Mouse (Mus musculus) myocyte (in vitro differentiated cells): Measurements from ENCODE around the gene Rsph9. TPM values are rescaled to one million over a fixed set of nuclear protein-coding genes. Genes with fewer than 3 reads are reported as not detected.

ENCODE experiments used
- H3K27me3 ChIP-seq: one replicate; pipeline ENCODE4 v1.6.1; 2011; ENCODE audit not compliant: control insufficient read depth, insufficient read depth, insufficient read length
- H3K36me3 ChIP-seq: one replicate; pipeline ENCODE4 v1.6.1; 2011; ENCODE audit not compliant: control insufficient read depth, insufficient read depth
- H3K4me2 ChIP-seq: one replicate; pipeline ENCODE4 v1.6.1; 2011; ENCODE audit warnings: low read depth, control low read depth
- H3K4me3 ChIP-seq: one replicate; pipeline ENCODE4 v1.5.1; 2011; ENCODE audit warnings: mild to moderate bottlenecking, control low read depth, moderate library complexity
- H3K79me2 ChIP-seq: one replicate; pipeline ENCODE4 v1.6.1; 2011; ENCODE audit not compliant: control insufficient read depth, insufficient read depth
- H3ac ChIP-seq: one replicate; pipeline ENCODE4 v1.6.1; 2011; ENCODE audit not compliant: control insufficient read depth, insufficient read length
- CEBPB ChIP-seq: IDR thresholded peaks from 2 replicates; pipeline ENCODE4 v1.6.1; 2011; ENCODE audit warnings: mild to moderate bottlenecking, moderate library complexity; ENCODE audit not compliant: poor library complexity, insufficient read depth, severe bottlenecking
- E2F4 ChIP-seq: IDR thresholded peaks from one replicate; pipeline ENCODE4 v1.6.1; 2011; ENCODE audit warnings: mild to moderate bottlenecking, control low read depth, moderate library complexity; ENCODE audit not compliant: insufficient read depth
- MAX ChIP-seq: IDR thresholded peaks from one replicate; pipeline ENCODE4 v1.6.1; 2011; ENCODE audit warnings: low read depth, mild to moderate bottlenecking, control low read depth
- MYOD1 ChIP-seq, 3 experiments: IDR thresholded peaks; one replicate each; pipeline ENCODE4 v1.6.1; 2011; ENCODE audit warnings: control low read depth in 2 of 3, low read depth in 2 of 3, mild to moderate bottlenecking in 2 of 3, moderate library complexity in 1 of 3; ENCODE audit not compliant: insufficient read length in 2 of 3, control insufficient read depth in 1 of 3
- MYOG ChIP-seq, 3 experiments: IDR thresholded peaks; one replicate each; pipeline ENCODE4 v1.6.1; 2011; ENCODE audit warnings: control low read depth in 2 of 3, low read depth in 2 of 3, mild to moderate bottlenecking in 2 of 3; ENCODE audit not compliant: insufficient read length in 2 of 3, control insufficient read depth in 1 of 3, insufficient read depth in 1 of 3
- POLR2A ChIP-seq: IDR thresholded peaks from one replicate; pipeline ENCODE4 v1.6.1; 2011; ENCODE audit warnings: low read depth, mild to moderate bottlenecking, control low read depth, moderate library complexity; ENCODE audit not compliant: insufficient read length
- POLR2AphosphoS2 ChIP-seq: IDR thresholded peaks from one replicate; pipeline ENCODE4 v1.6.1; 2011; ENCODE audit warnings: low read depth, control low read depth; ENCODE audit not compliant: insufficient read length
- REST ChIP-seq: IDR thresholded peaks from one replicate; pipeline ENCODE4 v1.6.1; 2011; ENCODE audit warnings: mild to moderate bottlenecking, control low read depth, moderate library complexity; ENCODE audit not compliant: insufficient read depth, insufficient read length
- SRF ChIP-seq: IDR thresholded peaks from one replicate; pipeline ENCODE4 v1.6.1; 2011; ENCODE audit warnings: low read depth; ENCODE audit not compliant: control insufficient read depth, insufficient read length
- TCF12 ChIP-seq: IDR thresholded peaks from one replicate; pipeline ENCODE4 v1.6.1; 2011; ENCODE audit warnings: mild to moderate bottlenecking, control low read depth; ENCODE audit not compliant: poor library complexity, insufficient read depth, severe bottlenecking
- TCF3 ChIP-seq: IDR thresholded peaks from one replicate; pipeline ENCODE4 v1.6.1; 2011; ENCODE audit warnings: low read depth, control low read depth; ENCODE audit not compliant: insufficient read length
- USF1 ChIP-seq: IDR thresholded peaks from one replicate; pipeline ENCODE4 v1.6.1; 2011; ENCODE audit warnings: low read depth, mild to moderate bottlenecking, control low read depth, moderate library complexity
- polyA plus RNA-seq: library from polyadenylated mRNA; unstranded; fragments of >200 nt; fragmentation: generic; extraction: Trizol; gene quantifications from one replicate; pipeline ENCODE4 v1.2.1, GENCODE M21; 2012; ENCODE audit warnings: missing spikeins

Rsph9 gene
- polyA plus RNA-seq, 1 experiment: 3.6 TPM

GRCm38 (mm10) chr17:46123953-46124700 lies 19.9 kb downstream of the Rsph9 start:
- Histone ChIP-seq H3K27me3 (no peaks in the 10 kb centered on the region), H3K36me3 (peaks cover 15% of the 10 kb centered on the region), H3K4me2 (no peak overlapping the region), H3K79me2 (no peaks in the 10 kb centered on the region), H3ac (no peak overlapping the region), H3K4me3 (no peak overlapping the region)
- TF ChIP-seq E2F4 (no peak), MYOD1 (IDR thresholded peaks at IDR 0.05; ENCODE audit: control insufficient read depth in 1 of 3, insufficient read length in 2 of 3, low read depth in 2 of 3) (no peak), TCF3 (no peak), POLR2A (no peak), REST (no peak), MAX (no peak), CEBPB (no peak), TCF12 (no peak), POLR2AphosphoS2 (no peak), SRF (no peak), MYOG (IDR thresholded peaks at IDR 0.05; ENCODE audit: control insufficient read depth in 1 of 3, insufficient read depth in 1 of 3, insufficient read length in 2 of 3, low read depth in 2 of 3) (no peak), USF1 (no peak)

DNA sequence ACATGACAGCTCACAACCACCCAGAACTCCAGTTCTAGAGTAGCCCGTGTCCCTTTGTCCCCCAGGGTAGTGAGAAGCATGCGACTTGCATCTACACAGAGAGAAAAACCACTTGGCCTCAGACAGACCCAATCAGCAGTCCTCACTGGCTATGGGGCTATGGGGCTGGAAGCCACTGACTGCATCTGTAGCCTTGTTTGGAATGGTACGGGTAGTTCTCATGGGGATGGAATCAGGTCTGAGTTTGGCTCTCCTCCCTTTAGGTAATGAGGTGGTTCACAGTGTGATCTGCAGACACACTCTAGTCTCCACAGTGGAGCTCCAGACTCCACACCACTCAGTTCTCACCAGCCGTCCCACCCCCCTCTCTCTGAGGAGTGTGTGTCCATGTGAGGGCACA lies 20.7 kb downstream of the Rsph9 start:
- H3K79me2 ChIP-seq: no peaks in the 10 kb centered on the region
- H3K4me2 ChIP-seq: no peak overlapping the region
- TF ChIP-seq MAX: no peak
- no peak for TF ChIP-seq TCF12
- TF ChIP-seq TCF3: no peak
- no peak for TF ChIP-seq SRF
- no peak for TF ChIP-seq USF1
- no peak for TF ChIP-seq E2F4
- TF ChIP-seq MYOD1 (IDR thresholded peaks at IDR 0.05; ENCODE audit: control insufficient read depth in 1 of 3, insufficient read length in 2 of 3, low read depth in 2 of 3): no peak
- no peak for TF ChIP-seq POLR2AphosphoS2
- no peak for TF ChIP-seq MYOG (IDR thresholded peaks at IDR 0.05; ENCODE audit: control insufficient read depth in 1 of 3, insufficient read depth in 1 of 3, insufficient read length in 2 of 3, low read depth in 2 of 3)
- TF ChIP-seq REST: no peak
- no peak for TF ChIP-seq POLR2A
- TF ChIP-seq CEBPB: no peak
- H3K4me3 ChIP-seq: no peak overlapping the region
- no peaks in the 10 kb centered on the region for H3K27me3 ChIP-seq
- no peak overlapping the region for H3ac ChIP-seq
- peaks cover 15% of the 10 kb centered on the region for H3K36me3 ChIP-seq

GRCm38 (mm10) chr17:46122791-46123190 lies 21.2 kb downstream of the Rsph9 start:
- Histone ChIP-seq H3ac (no peak overlapping the region), H3K4me3 (no peak overlapping the region), H3K36me3 (peaks cover 15% of the 10 kb centered on the region), H3K79me2 (no peaks in the 10 kb centered on the region), H3K27me3 (no peaks in the 10 kb centered on the region), H3K4me2 (no peak overlapping the region)
- no peak for TF ChIP-seq REST
- no peak for TF ChIP-seq POLR2AphosphoS2
- TF ChIP-seq CEBPB: no peak
- TF ChIP-seq MYOD1 (IDR thresholded peaks at IDR 0.05; ENCODE audit: control insufficient read depth in 1 of 3, insufficient read length in 2 of 3, low read depth in 2 of 3): no peak
- no peak for TF ChIP-seq E2F4
- no peak for TF ChIP-seq MYOG (IDR thresholded peaks at IDR 0.05; ENCODE audit: control insufficient read depth in 1 of 3, insufficient read depth in 1 of 3, insufficient read length in 2 of 3, low read depth in 2 of 3)
- TF ChIP-seq MAX: no peak
- no peak for TF ChIP-seq POLR2A
- TF ChIP-seq TCF12: no peak
- no peak for TF ChIP-seq SRF
- no peak for TF ChIP-seq TCF3
- TF ChIP-seq USF1: no peak

GRCm38 (mm10) chr17:46119641-46120040 lies 24.4 kb downstream of the Rsph9 start:
- H3K79me2 ChIP-seq: peaks cover 3% of the 10 kb centered on the region
- H3ac ChIP-seq: no peak overlapping the region
- no peaks in the 10 kb centered on the region for H3K27me3 ChIP-seq
- H3K36me3 ChIP-seq: peaks cover 10% of the 10 kb centered on the region
- H3K4me2 ChIP-seq: no peak overlapping the region
- no peak for TF ChIP-seq MYOG (IDR thresholded peaks at IDR 0.05; ENCODE audit: control insufficient read depth in 1 of 3, insufficient read depth in 1 of 3, insufficient read length in 2 of 3, low read depth in 2 of 3)
- no peak for TF ChIP-seq TCF3
- TF ChIP-seq POLR2AphosphoS2: no peak
- no peak for TF ChIP-seq TCF12
- no peak for TF ChIP-seq POLR2A
- TF ChIP-seq CEBPB: no peak
- TF ChIP-seq E2F4: no peak
- TF ChIP-seq REST: no peak
- TF ChIP-seq SRF: no peak
- TF ChIP-seq MYOD1 (IDR thresholded peaks at IDR 0.05; ENCODE audit: control insufficient read depth in 1 of 3, insufficient read length in 2 of 3, low read depth in 2 of 3): no peak
- TF ChIP-seq MAX: no peak
- no peak for TF ChIP-seq USF1
- H3K4me3 ChIP-seq: no peak overlapping the region
